Mouse (Mus musculus): ENCODE data around the gene Srms. TPM values are rescaled to one million over a fixed set of nuclear protein-coding genes. Genes with fewer than 3 reads are reported as not detected.

The Srms gene
- polyA plus RNA-seq, 1 experiment from 2014 or later: not detected

- no peak for TF ChIP-seq CTCF (IDR thresholded peaks at IDR 0.05)
- ChIA-PET CTCF (interaction anchor here (0.8 kb wide), 1 partner anchor 13 kb away, joined by 3 read pairs; no protein-coding TSS in a partner anchor), POLR2A (interaction anchor here (1.9 kb wide), 1 partner anchor 9 kb away, joined by 6 read pairs; no protein-coding TSS in a partner anchor)
- no peak for ATAC-seq
- no peak for DNase-seq (ENCODE audit: low read depth, low spot score)
- in situ Hi-C loops (cut with MboI; ENCODE audit: low pct_unique_long_range_greater_than_20kb): no loop called here
- peaks cover 4% of the 10 kb centered on the region for H3K27me3 ChIP-seq
Measured at GRCm38 (mm10) chr2:181220361-181220760, 7.4 kb upstream of the Srms start.

GRCm38 (mm10) chr2:181219538-181220216 lies 6.7 kb upstream of the Srms start, which contains the start of gene Fndc11:
Gene Fndc11, plus strand, starts transcription at chr2:181220013.
- no peak for TF ChIP-seq CTCF (IDR thresholded peaks at IDR 0.05)
- in situ Hi-C loops (cut with MboI; ENCODE audit: low pct_unique_long_range_greater_than_20kb): no loop called here
- peaks cover 7% of the 10 kb centered on the region for H3K27me3 ChIP-seq
- ChIA-PET POLR2A (interaction anchor here (1.9 kb wide), 1 partner anchor 9 kb away, joined by 6 read pairs; no protein-coding TSS in a partner anchor), CTCF (no interaction called here)
- DNase-seq (ENCODE audit: low read depth, low spot score) (no peak), ATAC-seq (no peak)

GRCm38 (mm10) chr2:181218881-181219485 lies 6.0 kb upstream of the Srms start:
- ATAC-seq (no peak), DNase-seq (ENCODE audit: low read depth, low spot score) (no peak)
- ChIA-PET CTCF (no interaction called here), POLR2A (interaction anchor here (1.9 kb wide), 1 partner anchor 10 kb away, joined by 6 read pairs; no protein-coding TSS in a partner anchor)
- in situ Hi-C loops (cut with MboI; ENCODE audit: low pct_unique_long_range_greater_than_20kb): no loop called here
- no peak for TF ChIP-seq CTCF (IDR thresholded peaks at IDR 0.05)
- peaks cover 13% of the 10 kb centered on the region for H3K27me3 ChIP-seq

- ATAC-seq (no peak), DNase-seq (ENCODE audit: low read depth, low spot score) (no peak)
- ChIA-PET CTCF (no interaction called here), POLR2A (no interaction called here)
- in situ Hi-C loops (cut with MboI; ENCODE audit: low pct_unique_long_range_greater_than_20kb): no loop called here
- H3K27me3 ChIP-seq: peaks cover 41% of the 10 kb centered on the region
- no peak for TF ChIP-seq CTCF (IDR thresholded peaks at IDR 0.05)
Measured at GRCm38 (mm10) chr2:181216037-181216436, 3.1 kb upstream of the Srms start.

- ChIA-PET CTCF (no interaction called here), POLR2A (no interaction called here)
- ATAC-seq: no peak
- no peak for DNase-seq (ENCODE audit: low read depth, low spot score)
- in situ Hi-C loops (cut with MboI; ENCODE audit: low pct_unique_long_range_greater_than_20kb): no loop called here
- H3K27me3 ChIP-seq: peaks cover 38% of the 10 kb centered on the region
- no peak for TF ChIP-seq CTCF (IDR thresholded peaks at IDR 0.05)
Measured at GRCm38 (mm10) chr2:181212389-181213020, 480 bp downstream of the Srms start.

GRCm38 (mm10) chr2:181206118-181206517 lies 6.9 kb downstream of the Srms start:
- H3K27me3 ChIP-seq: peaks cover 15% of the 10 kb centered on the region
- ChIA-PET POLR2A (no interaction called here), CTCF (interaction anchor here (1.0 kb wide), 1 partner anchor 14 kb away, joined by 3 read pairs; no protein-coding TSS in a partner anchor)
- no peak for ATAC-seq
- no peak for TF ChIP-seq CTCF (IDR thresholded peaks at IDR 0.05)
- in situ Hi-C loops (cut with MboI; ENCODE audit: low pct_unique_long_range_greater_than_20kb): no loop called here
- DNase-seq (ENCODE audit: low read depth, low spot score): no peak

GRCm38 (mm10) chr2:181205678-181206077 lies 7.3 kb downstream of the Srms start:
- DNase-seq (ENCODE audit: low read depth, low spot score) (no peak), ATAC-seq (no peak)
- CTCF ChIA-PET: interaction anchor here (1.0 kb wide), 1 partner anchor 14 kb away, joined by 3 read pairs; no protein-coding TSS in a partner anchor
- TF ChIP-seq CTCF (IDR thresholded peaks at IDR 0.05): no peak
- H3K27me3 ChIP-seq: peaks cover 19% of the 10 kb centered on the region
- POLR2A ChIA-PET: no interaction called here
- in situ Hi-C loops (cut with MboI; ENCODE audit: low pct_unique_long_range_greater_than_20kb): no loop called here

GRCm38 (mm10) chr2:181202886-181203285 lies 10.1 kb downstream of the Srms start:
- in situ Hi-C loops (cut with MboI; ENCODE audit: low pct_unique_long_range_greater_than_20kb): no loop called here
- DNase-seq (ENCODE audit: low read depth, low spot score): no peak
- H3K27me3 ChIP-seq: peaks cover 27% of the 10 kb centered on the region
- no peak for TF ChIP-seq CTCF (IDR thresholded peaks at IDR 0.05)
- ChIA-PET POLR2A (no interaction called here), CTCF (interaction anchor here (0.9 to 1.9 kb wide), 2 partner anchors 11 to 16 kb away, joined by 3 to 4 read pairs; partner anchors contain the start of gene Ppdpf)
- no peak for ATAC-seq

- CTCF ChIA-PET: interaction anchor here (0.9 to 1.9 kb wide), 2 partner anchors 10 to 15 kb away, joined by 3 to 4 read pairs; partner anchors contain the start of gene Ppdpf
- H3K27me3 ChIP-seq: peaks cover 30% of the 10 kb centered on the region
- in situ Hi-C loops (cut with MboI; ENCODE audit: low pct_unique_long_range_greater_than_20kb): no loop called here
- no peak for TF ChIP-seq CTCF (IDR thresholded peaks at IDR 0.05)
- DNase-seq (ENCODE audit: low read depth, low spot score) (no peak), ATAC-seq (no peak)
- POLR2A ChIA-PET: interaction anchor here (0.6 kb wide), 1 partner anchor 93 kb away, joined by 3 read pairs; no protein-coding TSS in a partner anchor
Measured at GRCm38 (mm10) chr2:181202422-181202821, 10.6 kb downstream of the Srms start, which contains the start of gene Ptk6. Gene Ptk6, minus strand, starts transcription at chr2:181202789.

- in situ Hi-C loops (cut with MboI; ENCODE audit: low pct_unique_long_range_greater_than_20kb): no loop called here
- no peak for DNase-seq (ENCODE audit: low read depth, low spot score)
- ChIA-PET POLR2A (interaction anchor here (0.6 kb wide), 1 partner anchor 94 kb away, joined by 3 read pairs; no protein-coding TSS in a partner anchor), CTCF (interaction anchor here (1.9 kb wide), 1 partner anchor 15 kb away, joined by 4 read pairs; the partner anchor contains the start of gene Ppdpf)
- peaks cover 32% of the 10 kb centered on the region for H3K27me3 ChIP-seq
- TF ChIP-seq CTCF (IDR thresholded peaks at IDR 0.05): no peak
- no peak for ATAC-seq
Measured at GRCm38 (mm10) chr2:181201606-181202005, 11.4 kb downstream of the Srms start.

Measured in Patski (cell line).